Mouse (Mus musculus) embryo, embryonic 11.5 days (tissue): ENCODE results near the gene Arpc5l.

ENCODE experiments used
- DNase-seq: peaks from one replicate; pipeline ENCODE4 v3.0.0-alpha.2; 2012; ENCODE audit warnings: low read depth, low spot score

Gene Arpc5l

DNA sequence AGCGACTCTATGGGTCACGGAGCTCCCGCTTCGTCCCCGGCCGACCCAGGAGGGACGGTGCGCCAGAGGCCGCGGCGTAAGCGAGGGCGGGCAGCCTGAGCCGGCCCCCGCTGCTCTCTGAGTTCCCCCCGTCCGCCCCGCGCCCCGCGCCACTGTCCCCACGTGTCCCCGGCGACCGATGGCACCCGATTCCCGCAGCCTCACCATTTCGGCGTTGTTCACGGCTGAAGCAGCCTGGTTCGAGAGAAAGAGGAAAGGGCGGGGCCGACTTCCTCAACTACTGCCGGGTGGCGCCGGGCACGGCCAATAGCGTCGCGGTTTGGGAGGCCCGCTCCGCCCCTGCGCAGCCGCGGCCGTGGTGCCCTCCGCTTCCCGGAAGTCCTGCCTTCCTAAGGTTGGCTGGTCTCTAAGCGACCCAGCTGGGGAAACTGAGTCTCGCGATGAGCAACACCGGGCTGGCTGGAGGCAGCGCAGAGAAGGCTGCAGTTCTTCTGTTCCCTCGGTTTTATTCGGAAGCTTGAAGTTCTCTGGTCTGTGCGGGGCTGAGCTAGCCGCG, at the start of gene Arpc5l:
Gene Arpc5l (plus strand): TSS at position 469 of the 556 bp plus-strand sequence.
- DNase-seq = peak; percentile 78

DNA sequence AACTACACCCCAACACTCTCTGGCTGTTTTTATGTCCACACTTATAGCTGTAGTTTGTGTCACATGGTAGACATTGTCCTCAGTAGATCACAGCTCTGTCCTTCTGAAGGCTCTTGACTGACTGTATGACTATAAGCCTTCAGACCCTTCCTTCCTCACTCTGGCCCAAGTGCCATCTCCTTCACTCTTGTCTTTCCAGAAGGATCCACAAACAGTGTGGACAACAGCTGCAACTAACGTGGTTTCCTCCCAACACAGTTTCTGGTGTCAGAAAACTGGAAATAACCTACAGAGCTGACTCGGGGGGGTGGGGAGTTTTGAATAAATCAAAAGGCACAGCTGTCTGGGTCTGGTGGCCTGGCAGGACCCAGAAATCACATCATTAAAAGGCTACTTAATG, 49.1 kb upstream of the Arpc5l start:
- DNase-seq = no peak

- no peak for DNase-seq
Observed at GRCm38 (mm10) chr2:38957671-38958223, 47.4 kb upstream of the Arpc5l start.

DNA sequence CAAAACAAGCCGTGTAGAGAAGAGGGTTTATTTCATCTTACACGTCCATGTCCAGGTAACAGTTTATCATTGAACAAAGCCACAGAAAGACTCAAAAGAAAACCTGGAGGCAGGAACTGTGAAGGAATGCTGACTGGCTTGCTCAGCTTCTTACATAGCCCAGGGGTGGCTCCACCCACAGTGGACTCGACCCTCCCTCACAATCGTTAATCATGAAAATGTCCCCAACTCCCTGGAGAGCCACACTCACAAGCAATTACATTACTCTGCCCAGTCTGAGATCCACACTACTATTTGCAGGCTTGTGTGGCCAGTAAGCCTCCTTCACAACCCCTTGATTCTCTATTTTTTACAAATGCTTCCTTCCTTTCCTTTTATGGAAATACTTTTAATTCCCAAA, 41.0 kb upstream of the Arpc5l start:
- DNase-seq = peak; percentile 44

- DNase-seq = no peak
Observed at GRCm38 (mm10) chr2:38969650-38970049, 35.5 kb upstream of the Arpc5l start.

- DNase-seq = no peak
Observed at GRCm38 (mm10) chr2:38970057-38970456, 35.1 kb upstream of the Arpc5l start.

GRCm38 (mm10) chr2:38973223-38973622, 31.9 kb upstream of the Arpc5l start:
- no peak for DNase-seq

DNA sequence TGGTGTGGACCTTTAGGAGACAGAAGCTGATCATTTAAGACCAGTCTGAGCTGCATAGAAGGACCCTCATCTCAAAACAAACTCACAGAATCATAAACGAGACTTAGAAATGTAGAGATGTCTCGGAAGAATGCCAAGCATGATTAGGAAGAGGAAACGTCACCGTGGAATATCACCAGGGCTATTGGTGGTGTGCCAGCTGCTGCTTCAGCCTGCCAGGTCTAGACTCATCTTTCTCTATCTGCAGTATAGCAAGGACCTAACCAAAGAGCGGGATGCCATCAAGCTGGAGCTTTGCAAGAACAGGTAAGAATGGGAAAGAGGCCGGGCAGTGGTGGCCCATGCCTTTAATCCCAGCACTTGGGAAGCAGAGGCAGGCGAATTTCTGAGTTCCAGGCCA, 31.4 kb upstream of the Arpc5l start:
- no peak for DNase-seq

DNA sequence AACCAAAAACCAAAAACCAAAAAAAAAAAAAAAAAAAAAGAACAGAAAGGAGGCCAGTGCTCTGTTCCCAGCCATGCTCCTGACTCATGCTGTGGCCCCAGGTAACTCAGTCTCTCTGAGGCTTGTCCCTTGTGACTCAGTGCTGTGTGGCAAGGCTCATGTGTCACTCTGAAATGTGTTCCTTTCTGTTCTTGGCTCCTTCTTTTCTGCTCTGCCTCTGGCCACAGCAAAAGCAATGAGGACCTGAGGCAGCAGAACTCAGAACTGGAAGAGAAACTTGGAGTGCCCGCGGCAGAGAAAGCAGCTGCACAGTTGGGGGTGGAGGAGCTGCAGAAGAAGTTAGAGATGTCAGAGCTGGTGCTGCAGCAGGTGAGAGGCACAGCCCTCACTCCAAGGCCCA, 31.0 kb upstream of the Arpc5l start:
- DNase-seq = no peak

DNA sequence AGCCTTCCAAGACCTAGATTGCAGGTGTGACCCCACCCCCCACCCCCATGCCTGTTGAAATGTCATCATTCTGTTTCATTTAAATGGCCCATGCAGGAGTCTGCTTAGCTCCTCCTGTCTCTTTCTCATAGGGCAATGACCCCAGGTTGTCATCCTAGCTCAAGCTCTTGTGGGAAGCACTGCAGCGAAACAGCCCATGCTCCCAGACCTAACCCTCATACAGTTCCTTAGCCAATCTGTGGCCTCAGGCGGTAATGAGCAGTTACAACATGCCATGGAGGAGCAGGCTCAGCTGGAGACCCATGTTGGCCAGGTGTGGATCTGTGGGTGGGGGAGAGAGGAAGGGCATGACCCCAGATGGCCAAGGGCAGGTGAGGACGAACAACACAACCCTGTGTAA, 30.0 kb upstream of the Arpc5l start:
- no peak for DNase-seq

DNA sequence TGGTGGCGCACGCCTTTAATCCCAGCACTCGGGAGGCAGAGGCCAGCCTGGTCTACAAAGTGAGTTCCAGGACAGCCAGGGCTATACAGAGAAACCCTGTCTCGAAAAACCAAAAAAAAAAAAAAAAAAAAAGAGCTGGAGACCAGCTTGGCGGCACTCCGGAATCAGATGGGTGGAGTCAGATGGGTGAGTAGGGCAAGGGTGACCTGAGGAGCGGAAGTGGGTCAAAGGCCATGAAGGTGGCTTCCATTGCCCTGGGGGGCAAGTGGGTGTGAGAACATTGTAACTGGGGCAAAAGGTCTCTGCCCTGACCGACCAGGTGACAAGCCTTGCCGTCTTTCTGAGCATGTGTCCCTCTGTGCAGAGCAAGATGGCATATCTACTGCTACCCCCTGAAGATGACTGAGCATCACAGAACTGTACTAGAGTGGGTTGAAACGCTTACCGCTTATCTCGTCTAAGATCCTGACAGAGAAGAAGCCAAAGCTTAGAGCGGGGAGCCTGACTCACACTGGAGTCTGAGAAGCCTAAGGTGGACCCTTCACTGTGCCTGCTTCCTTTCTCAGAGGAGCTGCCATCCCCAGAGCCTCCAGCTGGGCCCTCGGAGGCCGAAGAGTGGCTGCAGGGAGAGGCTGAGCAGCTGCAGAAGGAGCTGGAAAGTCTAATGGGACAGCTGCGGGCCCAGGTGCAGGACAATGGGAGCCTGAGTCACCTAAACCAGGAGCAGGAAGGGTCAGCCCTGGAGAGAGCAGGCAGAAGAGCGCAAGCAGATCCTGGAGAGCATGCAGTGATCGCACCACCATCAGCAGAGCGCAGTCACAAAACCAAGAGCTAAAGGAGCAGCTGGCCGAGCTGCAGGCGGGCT, 29.0 kb upstream of the Arpc5l start:
- no peak for DNase-seq

DNA sequence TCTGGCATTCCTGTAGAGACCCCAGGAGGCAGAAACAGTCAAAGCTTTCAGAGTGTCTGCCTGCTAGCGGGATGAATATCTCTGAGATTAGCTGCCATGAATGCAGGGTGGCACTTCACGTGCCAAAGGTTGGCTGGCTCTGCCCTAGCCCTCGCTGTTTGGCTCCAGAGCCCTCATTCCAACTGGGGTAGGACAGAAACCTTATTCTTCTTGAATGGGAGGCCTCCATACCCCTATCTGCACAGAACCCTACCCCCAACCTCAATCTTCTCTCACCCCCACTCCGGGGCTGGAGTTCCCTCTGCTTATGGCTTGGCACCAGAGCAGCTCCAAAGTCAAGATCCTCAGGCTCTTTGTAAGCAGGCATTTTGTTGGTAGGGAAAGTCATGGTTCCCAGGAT, 27.3 kb upstream of the Arpc5l start:
- DNase-seq = no peak

- no peak for DNase-seq
Observed at GRCm38 (mm10) chr2:38983456-38983855, 21.7 kb upstream of the Arpc5l start.

DNA sequence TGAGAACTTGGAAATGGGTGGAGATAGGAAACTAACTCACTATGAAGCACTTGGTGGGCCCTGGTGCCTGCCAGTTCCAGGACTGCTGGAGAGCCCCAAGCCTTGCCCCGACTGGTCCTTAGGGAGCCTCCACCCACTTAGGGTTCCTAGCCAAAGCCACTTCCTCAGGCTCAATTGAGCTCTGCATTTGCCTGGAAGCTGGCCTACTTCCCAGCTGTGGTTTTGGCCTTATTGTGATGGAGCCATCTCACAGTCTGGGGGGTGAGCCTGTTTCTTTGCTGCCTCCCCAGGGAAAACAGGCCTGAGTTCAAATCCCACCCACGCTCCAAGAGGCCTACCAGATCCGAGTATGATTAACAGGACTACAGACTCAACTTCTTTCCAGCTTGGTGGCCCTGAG, 18.6 kb upstream of the Arpc5l start:
- DNase-seq = no peak

DNA sequence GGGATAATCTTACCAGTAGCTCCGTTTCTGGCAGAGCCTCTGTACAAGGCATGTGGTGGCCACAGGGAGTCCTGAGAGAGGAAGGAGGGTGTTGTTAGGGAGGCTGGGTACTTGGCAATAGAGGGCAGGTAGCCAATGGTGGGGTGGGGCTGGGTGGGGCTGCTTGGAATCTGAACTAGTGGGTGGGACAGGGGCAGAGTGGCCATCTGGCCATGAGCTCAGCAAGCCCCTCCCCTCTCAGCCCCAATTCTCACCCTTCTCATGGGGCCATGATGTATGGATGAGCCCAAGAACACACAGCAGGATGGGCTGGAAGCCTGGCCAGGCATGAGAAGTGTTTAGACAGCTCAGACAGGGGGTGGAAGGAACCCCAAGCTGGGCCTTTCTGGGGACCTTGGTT, 17.8 kb upstream of the Arpc5l start:
- DNase-seq = no peak

DNA sequence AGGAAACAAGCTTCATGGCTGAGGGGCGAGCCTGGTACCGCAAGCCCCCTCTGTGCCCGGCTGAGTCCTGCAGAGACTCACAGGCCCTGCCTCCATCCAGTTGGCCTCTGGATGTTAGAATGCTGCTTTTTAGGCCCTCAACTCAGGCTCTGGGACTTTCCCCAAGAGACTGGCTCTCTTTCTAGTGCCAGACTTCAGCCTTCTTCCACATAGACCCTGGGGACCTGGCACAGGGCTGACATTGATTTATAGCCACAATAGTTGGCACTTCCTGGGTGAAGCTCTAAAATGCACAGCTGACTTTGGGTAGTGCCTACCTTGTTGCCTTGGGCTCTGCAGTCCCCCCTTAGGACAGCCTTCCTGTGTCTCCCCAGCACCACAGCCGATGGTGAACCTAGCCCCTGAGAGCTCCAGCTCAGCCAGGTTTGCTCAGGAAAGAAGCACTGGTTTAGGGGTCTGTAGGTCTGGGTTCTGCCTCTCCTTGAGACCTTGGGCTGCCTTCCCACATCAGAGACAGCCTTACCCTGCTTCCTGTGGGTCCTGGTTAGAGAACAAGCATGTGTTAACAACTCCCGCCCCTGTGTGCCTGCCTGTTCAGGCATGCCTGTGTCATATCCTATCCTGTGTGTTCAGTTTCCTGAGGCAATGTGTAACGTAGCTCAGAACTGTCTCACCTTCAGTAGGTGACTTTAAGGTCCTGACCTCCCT, 17.2 kb upstream of the Arpc5l start:
- no peak for DNase-seq

DNA sequence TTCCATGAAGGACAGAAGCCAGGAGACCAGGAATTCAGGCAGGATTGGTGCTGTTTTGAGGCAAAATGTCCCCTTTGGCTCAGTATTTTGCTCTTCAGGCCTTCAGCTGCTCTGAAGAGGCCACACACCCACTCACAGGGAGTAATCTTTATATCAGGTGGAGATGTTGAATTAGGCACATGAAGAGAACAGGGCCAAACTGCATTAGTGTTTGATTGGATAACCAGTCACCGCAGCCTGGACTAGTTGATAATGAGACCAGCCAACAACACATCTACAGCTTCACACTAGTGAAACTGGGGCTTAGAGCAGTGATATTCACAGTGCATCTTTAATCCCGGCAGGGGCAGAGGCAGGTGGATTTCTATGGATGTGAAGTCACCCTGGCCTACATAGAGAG, 16.2 kb upstream of the Arpc5l start:
- DNase-seq = no peak

GRCm38 (mm10) chr2:38992004-38992403, 13.1 kb upstream of the Arpc5l start:
- DNase-seq = no peak

DNA sequence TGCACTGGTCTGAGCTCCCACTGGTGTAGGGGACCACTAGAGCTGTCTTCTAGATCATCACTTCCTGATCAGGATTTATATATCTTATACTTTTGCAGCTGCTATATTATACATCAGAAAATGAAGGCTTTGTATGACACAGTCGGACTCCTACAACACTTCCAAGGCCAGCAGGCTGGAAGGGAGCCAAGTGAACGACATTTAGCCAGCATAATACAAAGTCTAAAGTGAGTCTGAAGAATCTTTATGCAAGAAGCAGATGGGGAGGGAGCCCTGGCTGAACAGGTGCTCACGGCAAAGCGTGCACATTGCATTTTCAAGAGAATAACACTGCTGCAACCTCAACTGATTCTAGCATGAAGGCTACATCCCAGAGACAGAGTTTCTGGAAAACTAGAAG, 12.7 kb upstream of the Arpc5l start:
- no peak for DNase-seq

DNA sequence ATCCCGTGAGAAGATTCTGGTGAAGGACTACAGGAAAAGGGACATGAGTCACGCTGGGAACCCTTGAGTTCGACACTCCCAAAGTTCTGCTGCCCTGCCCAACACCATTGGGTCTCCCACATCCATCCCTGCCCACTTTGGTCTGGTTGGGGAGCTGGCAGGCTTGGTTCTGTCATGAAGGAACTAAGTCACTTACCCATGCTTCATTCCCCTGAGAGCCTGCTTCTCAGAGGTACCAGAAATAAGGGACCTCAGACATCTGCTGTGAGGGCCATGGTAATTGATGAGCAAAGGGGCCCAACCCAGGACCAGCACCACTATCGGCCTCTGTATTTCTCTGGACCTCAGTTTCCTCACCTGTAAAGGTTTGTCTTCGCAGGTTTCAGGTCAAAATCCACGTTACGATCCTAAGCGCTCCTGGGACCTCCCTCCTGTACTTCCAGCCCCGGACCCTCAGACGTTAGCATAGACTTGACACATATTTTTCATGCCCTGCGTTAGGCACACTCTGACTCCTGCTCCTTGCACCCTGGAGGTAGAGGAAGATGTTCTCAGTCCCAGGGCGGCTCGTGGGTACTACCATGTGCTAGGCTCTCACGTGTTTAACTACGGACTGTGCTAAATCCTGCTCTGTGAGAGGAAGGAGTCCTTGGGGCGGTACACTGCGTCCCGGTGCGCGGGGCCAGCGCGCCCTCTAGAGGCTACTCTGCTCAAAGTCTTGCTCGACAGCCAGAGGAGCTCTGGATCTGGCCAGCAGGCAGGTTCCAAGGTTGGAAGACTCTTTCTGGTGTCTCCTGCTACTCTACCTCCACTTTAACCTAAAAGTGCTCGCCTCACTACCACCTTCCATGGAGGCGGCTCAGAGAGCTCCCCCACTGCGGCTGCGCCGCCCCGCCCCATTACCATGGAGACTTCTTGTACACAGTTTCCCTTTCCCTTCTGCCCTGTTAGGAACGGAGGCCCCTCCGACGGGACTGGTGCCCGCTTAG, 7.5 kb upstream of the Arpc5l start, which contains the start of gene Wdr38:
Gene Wdr38 (plus strand): TSS at position 91 of the 989 bp plus-strand sequence.
- DNase-seq = peak; percentile 74

GRCm38 (mm10) chr2:38999381-38999780, 5.8 kb upstream of the Arpc5l start:
- no peak for DNase-seq
